Mouse (Mus musculus) thymus, adult 2 months (tissue): ENCODE results near the gene Gm45140. TPM values are rescaled to one million over a fixed set of nuclear protein-coding genes. Genes with fewer than 3 reads are reported as not detected.

Experiments used
- DNase-seq: peaks from one replicate; pipeline ENCODE4 v3.0.0; 2021
- H3K27ac ChIP-seq: fragments of 200-500 bp; 2 replicates; pipeline ENCODE4 v1.5.1; 2012; ENCODE audit warnings: low read length, control low read depth; ENCODE audit not compliant: control insufficient read depth, insufficient read depth
- H3K27me3 ChIP-seq: fragments of 200-500 bp; 2 replicates; pipeline ENCODE4 v1.6.1; 2012; ENCODE audit warnings: mild to moderate bottlenecking, low read length, moderate library complexity, mixed read lengths; ENCODE audit not compliant: control insufficient read depth, insufficient read depth
- H3K36me3 ChIP-seq: fragments of 200-500 bp; 2 replicates; pipeline ENCODE4 v1.6.1; 2012; ENCODE audit warnings: mild to moderate bottlenecking, low read length, moderate library complexity; ENCODE audit not compliant: control insufficient read depth, insufficient read depth
- H3K4me1 ChIP-seq: fragments of 200-500 bp; replicated peaks from 2 replicates; pipeline ENCODE4 v1.6.1; 2012; ENCODE audit warnings: low read length; ENCODE audit not compliant: control insufficient read depth, insufficient read depth
- H3K4me3 ChIP-seq: fragments of 200-500 bp; 2 replicates; pipeline ENCODE4 v1.5.1; 2012; ENCODE audit warnings: mild to moderate bottlenecking, low read length, control low read depth, moderate library complexity; ENCODE audit not compliant: control insufficient read depth, insufficient read depth
- CTCF ChIP-seq: fragments of 200-500 bp; IDR thresholded peaks from 2 replicates; pipeline ENCODE4 v1.5.1; 2012; ENCODE audit warnings: mild to moderate bottlenecking, control low read depth, low read length, moderate library complexity, borderline replicate concordance; ENCODE audit not compliant: control insufficient read depth, poor library complexity, insufficient read depth; ENCODE audit errors: extremely low read depth
- POLR2A ChIP-seq: fragments of 200-500 bp; IDR thresholded peaks from 2 replicates; pipeline ENCODE4 v1.6.1; 2012; ENCODE audit warnings: mild to moderate bottlenecking, low read length, control low read depth, moderate library complexity; ENCODE audit not compliant: control insufficient read depth, poor library complexity, insufficient read depth; ENCODE audit errors: extremely low read depth
- WGBS: fragments of 180-500 bp; shearing (Covaris S2); methylation state at CpG from one replicate; pipeline ENCODE4 v1.1.7; 2018; 5-methylcytosine and 5-hydroxymethylcytosine counted together
- polyA plus RNA-seq: library from polyadenylated mRNA; depleted of rRNA; stranded (reverse); fragments of >200 nt; gene quantifications from 2 replicates; pipeline ENCODE4 v1.2.3, GENCODE M21; 2012

Gene Gm45140
- polyA plus RNA-seq, 1 experiment: 1.2 TPM

DNA sequence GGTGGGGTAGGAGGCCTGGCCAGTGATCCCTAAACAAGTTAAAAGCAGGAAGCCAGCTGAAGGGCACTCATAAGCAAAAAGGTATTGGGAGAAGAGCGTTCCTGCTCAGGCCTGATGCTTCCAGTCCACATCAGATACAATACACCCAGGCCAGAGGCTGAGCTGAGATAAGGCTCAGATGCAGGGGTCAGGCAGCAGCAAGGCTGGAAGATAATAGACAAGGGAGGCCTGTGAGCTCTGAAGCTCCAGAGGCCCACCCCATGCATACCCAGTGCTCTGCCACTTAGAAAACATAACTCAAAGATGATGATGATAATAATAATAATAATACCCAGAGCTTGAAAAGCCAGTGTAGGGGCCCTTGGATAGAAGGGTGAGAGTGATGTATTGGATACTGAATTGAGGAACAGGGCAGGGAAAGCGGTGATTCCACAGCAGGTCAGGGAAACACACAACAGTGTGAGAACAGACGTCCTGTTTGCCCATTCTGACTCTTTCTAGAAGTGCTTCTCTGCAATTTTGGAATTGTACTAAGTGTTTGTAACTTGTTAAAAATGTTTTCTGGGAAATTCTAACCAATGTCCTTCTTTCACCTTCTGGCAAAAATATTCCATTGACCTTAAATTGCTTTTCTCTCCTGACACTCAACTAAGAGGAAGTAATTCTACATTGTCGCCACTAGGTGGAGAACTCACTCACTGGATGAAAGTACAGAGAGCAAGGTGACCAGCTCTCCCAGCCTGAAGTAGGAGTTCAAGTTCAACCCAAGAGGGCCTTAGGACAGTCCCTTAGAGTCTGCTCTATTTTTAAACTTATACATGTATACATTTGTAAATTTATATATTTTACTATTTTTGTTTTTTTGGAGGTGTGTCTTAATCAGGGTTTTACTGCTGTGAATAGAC, 72.0 kb downstream of the Gm45140 start:
- Histone ChIP-seq H3K27me3 (no peaks in the 10 kb centered on the region), H3K36me3 (no peaks in the 10 kb centered on the region), H3K4me1 (no peaks in the 10 kb centered on the region), H3K27ac (no peak overlapping the region), H3K4me3 (no peak overlapping the region)
- no peak for DNase-seq
- no peak for TF ChIP-seq CTCF
- no peak for TF ChIP-seq POLR2A
- WGBS: 74% methylated on average over 4 of the region's 4 CpGs

DNA sequence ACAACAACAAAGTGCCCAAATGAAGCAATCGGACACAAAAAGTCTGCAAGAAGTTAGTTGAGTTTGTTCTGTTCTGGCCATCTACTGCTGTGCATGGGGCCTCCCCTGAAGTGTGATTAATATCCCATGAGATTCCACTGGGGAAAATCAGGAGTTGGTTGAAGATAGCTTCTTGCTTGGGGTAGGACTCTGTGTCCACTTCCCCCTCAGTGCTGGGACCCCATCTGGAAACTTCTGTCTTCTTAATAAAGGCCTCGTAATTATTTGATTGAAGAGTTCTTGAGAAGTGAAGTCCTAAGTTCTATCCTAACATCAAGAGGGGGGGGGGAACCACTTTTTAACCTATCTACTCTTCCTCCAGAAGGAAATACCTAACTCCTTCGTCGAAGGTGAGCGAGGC, 73.4 kb downstream of the Gm45140 start:
- no peak overlapping the region for H3K4me3 ChIP-seq
- WGBS: 90% methylated on average over 5 of the region's 5 CpGs
- H3K27ac ChIP-seq: no peak overlapping the region
- H3K27me3 ChIP-seq: no peaks in the 10 kb centered on the region
- DNase-seq: no peak
- no peak for TF ChIP-seq CTCF
- no peak for TF ChIP-seq POLR2A
- no peaks in the 10 kb centered on the region for H3K4me1 ChIP-seq
- H3K36me3 ChIP-seq: no peaks in the 10 kb centered on the region

DNA sequence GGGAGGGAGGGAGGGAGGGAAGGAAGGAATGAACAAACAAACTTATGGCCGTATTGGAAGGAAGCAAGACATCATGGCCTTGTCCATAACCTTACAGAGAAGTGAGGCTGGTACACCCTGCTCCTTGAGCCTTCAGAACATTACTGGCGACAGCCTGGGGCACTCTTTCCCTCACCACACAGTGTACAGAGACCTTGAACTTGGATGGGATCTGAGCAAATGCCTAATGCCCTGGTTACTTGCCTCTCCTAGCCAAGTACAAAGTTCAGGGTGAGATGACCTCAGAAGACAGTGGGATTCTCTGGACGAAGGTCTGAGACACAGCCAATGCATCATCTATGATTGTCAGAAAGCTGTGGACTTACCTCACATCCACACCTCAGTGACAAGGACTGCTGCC, 75.7 kb downstream of the Gm45140 start:
- no peak for DNase-seq
- H3K4me1 ChIP-seq: no peaks in the 10 kb centered on the region
- no peaks in the 10 kb centered on the region for H3K36me3 ChIP-seq
- WGBS: 83% methylated on average over 3 of the region's 3 CpGs
- no peak overlapping the region for H3K4me3 ChIP-seq
- no peak for TF ChIP-seq POLR2A
- TF ChIP-seq CTCF: no peak
- no peak overlapping the region for H3K27ac ChIP-seq
- no peaks in the 10 kb centered on the region for H3K27me3 ChIP-seq

DNA sequence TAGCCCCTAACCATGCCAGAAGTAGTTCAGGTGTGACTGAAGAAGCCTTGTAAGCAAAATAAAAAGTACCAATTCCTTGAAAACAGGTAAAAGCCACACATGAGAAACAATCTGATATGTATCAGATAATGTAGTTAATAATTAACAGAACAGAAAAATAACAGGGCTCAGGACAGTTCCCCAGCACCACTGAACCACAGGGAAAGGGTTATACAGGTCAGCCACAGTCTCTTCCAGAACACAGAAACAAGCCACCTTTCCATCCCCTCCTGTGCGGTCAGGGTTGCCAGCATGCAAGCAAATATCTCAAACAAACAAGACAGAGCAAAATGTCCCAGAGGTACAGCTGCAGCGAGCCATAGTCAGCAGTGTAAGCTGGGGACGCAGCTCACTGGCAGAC, 76.2 kb downstream of the Gm45140 start:
- no peaks in the 10 kb centered on the region for H3K36me3 ChIP-seq
- H3K4me1 ChIP-seq: no peaks in the 10 kb centered on the region
- TF ChIP-seq CTCF (no peak), POLR2A (no peak)
- no peak overlapping the region for H3K27ac ChIP-seq
- 94% methylated on average over 3 of the region's 3 CpGs for WGBS
- no peaks in the 10 kb centered on the region for H3K27me3 ChIP-seq
- H3K4me3 ChIP-seq: no peak overlapping the region
- no peak for DNase-seq

DNA sequence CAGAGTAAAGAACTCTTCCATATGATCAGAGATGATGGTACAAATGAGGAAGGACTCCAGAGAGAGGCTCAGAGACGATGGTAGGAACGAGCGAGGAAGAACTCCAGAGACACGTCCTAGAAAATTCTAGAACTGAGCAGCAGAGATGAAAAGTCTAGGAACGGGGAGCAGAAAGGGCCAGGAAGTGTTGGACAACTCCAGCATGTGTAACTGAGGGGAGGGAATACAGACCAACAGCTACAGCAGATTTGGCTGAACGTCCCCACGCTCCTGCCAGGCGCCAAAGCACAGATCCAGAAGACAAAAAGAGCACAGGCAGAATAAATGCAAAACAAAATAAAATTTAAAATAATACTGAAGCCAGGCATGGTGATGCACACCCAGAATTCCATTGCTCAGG, 78.7 kb downstream of the Gm45140 start:
- H3K4me1 ChIP-seq: no peaks in the 10 kb centered on the region
- H3K4me3 ChIP-seq: no peak overlapping the region
- WGBS: 97% methylated on average over 8 of the region's 8 CpGs
- no peaks in the 10 kb centered on the region for H3K36me3 ChIP-seq
- DNase-seq: no peak
- TF ChIP-seq CTCF (no peak), POLR2A (no peak)
- H3K27me3 ChIP-seq: no peaks in the 10 kb centered on the region
- no peak overlapping the region for H3K27ac ChIP-seq

DNA sequence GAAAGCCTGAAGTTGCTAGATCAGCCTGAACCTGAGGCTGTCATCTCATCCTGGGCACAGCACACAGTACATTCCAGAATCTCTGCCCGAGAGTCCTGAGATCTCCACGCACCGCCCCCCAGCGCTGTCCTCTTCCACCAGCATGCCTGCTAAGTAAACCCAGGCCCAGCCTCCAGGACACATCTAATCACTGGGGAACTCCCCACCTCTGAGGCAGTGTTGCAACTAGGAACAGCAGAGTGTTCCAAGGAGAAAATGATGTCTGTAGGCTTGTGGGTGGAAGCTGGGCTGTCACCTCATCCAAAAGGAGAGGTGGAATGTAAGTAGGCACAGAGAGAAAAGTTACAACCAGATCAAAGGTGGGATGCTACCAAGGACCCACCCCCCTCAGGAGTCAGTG, 80.4 kb downstream of the Gm45140 start:
- no peak overlapping the region for H3K27ac ChIP-seq
- no peak overlapping the region for H3K4me3 ChIP-seq
- no peak for DNase-seq
- no peaks in the 10 kb centered on the region for H3K27me3 ChIP-seq
- no peaks in the 10 kb centered on the region for H3K36me3 ChIP-seq
- H3K4me1 ChIP-seq: no peaks in the 10 kb centered on the region
- WGBS: 98% methylated on average over 4 of the region's 4 CpGs
- TF ChIP-seq POLR2A (no peak), CTCF (no peak)

DNA sequence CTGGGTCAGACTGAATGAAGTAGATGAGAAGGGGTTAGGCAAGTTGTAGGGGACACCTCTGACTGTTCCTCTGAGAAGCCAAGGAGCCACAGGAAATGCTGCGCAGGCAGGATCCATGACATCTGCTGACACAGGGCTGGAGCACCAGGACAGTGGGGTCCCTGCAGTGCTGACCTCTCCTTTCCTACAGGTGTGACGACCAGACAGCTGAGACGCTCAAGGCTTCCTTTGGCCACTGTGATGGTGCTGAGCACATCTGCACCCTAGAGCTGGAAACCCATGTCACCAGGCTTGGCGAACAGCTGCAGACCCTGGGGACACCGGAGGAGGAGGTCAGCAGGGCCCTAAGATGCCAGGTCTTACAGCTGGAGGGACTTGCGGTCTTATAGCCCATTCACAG, 84.0 kb downstream of the Gm45140 start:
- TF ChIP-seq CTCF (no peak), POLR2A (no peak)
- Histone ChIP-seq H3K27me3 (no peaks in the 10 kb centered on the region), H3K36me3 (no peaks in the 10 kb centered on the region), H3K27ac (no peak overlapping the region), H3K4me1 (no peaks in the 10 kb centered on the region), H3K4me3 (no peak overlapping the region)
- no peak for DNase-seq
- 94% methylated on average over 6 of the region's 6 CpGs for WGBS
